Mouse (Mus musculus): ENCODE results near the gene Gpr150.

- TF ChIP-seq CTCF (IDR thresholded peaks at IDR 0.05; ENCODE audit: borderline replicate concordance, insufficient read depth, low read length) (no peak), POLR2A (IDR thresholded peaks at IDR 0.05; ENCODE audit: low read depth, low read length) (no peak)
Observed at GRCm38 (mm10) chr13:76062126-76062525, 5.3 kb upstream of the Gpr150 start.

Data from embryonic fibroblast, embryonic 13.5 days (primary cell).